Mouse (Mus musculus): ENCODE measurements at regions not wholly inside any gene's neighbourhood (a gene's known extent, or its start where the extent isn't known, plus 50 kb on each side); places are given as distances from the start of the nearest gene placed in this dataset. TPM values are rescaled to one million over a fixed set of nuclear protein-coding genes. Genes with fewer than 3 reads are reported as not detected.

DNA sequence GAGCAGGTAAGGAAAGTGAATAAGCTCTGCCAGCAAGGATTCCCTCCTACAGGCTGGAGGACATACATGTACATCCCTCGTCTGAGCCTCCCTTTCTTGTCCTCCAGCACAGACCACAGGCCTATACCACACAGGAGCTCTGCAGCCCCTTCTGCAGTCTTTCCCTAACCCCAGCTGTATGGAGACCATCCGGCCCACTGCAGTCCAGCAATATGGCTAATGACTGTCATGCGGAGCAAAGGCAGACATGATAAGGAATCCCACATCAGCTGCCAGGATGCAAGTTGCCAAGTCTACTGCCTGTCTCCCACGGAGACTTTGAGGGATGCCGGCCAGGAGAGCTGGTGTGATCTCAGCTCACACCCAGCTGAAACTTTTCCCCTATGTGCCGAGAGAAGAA is 50.5 kb upstream of the Man2a1 start:
- H3K4me1 ChIP-seq (replicated peaks; ENCODE audit: control insufficient read depth, insufficient read depth): no peaks in the 10 kb centered on the region
- H3K4me2 ChIP-seq (replicated peaks; ENCODE audit: low read depth): no peak overlapping the region
- no peaks in the 10 kb centered on the region for H3K27me3 ChIP-seq (ENCODE audit: control insufficient read depth, insufficient read depth, low read length)
- H3K27ac ChIP-seq (replicated peaks): no peak overlapping the region
- no peak for ATAC-seq (ENCODE audit: low FRiP score, low TSS enrichment)
- DNase-seq (ENCODE audit: low spot score): no peak
- no peaks in the 10 kb centered on the region for H3K36me3 ChIP-seq (ENCODE audit: control insufficient read depth, insufficient read depth, low read length)
- no peak for TF ChIP-seq CTCF (IDR thresholded peaks at IDR 0.05; ENCODE audit: low read depth)
- TF ChIP-seq EP300 (optimal IDR thresholded peaks at IDR 0.05): no peak
- H3K4me3 ChIP-seq (ENCODE audit: low read depth, low read length): no peak overlapping the region
- 62% methylated on average over 6 of the region's 6 CpGs for WGBS
- H3K9me3 ChIP-seq (ENCODE audit: control insufficient read depth, low read length): no peaks in the 10 kb centered on the region
- H3K9ac ChIP-seq (ENCODE audit: low read length): no peak overlapping the region

Small RNA genes lying in the stretch of these regions (microRNA-seq; reads per million reads assigned to microRNA genes)
- not detected for gene Mir6420
